Mouse (Mus musculus): ENCODE measurements around the gene Klhl2. TPM values are rescaled to one million over a fixed set of nuclear protein-coding genes. Genes with fewer than 3 reads are reported as not detected.

The Klhl2 gene
- polyA plus RNA-seq, 1 experiment: 6.7 TPM

GRCm38 (mm10) chr8:64757956-64758355, 91.9 kb downstream of the Klhl2 start:
- peaks cover 17% of the 10 kb centered on the region for H3K36me3 ChIP-seq (ENCODE audit: control insufficient read depth, insufficient read depth)
- H3K27me3 ChIP-seq (ENCODE audit: control insufficient read depth, insufficient read depth, insufficient read length): no peaks in the 10 kb centered on the region
- H3ac ChIP-seq (ENCODE audit: control insufficient read depth, insufficient read length): no peak overlapping the region
- TF ChIP-seq MYOD1 (IDR thresholded peaks at IDR 0.05; ENCODE audit: control insufficient read depth in 1 of 3, insufficient read length in 2 of 3, low read depth in 2 of 3) (no peak), CEBPB (IDR thresholded peaks at IDR 0.05; ENCODE audit: insufficient read depth, poor library complexity, severe bottlenecking) (no peak)
- H3K4me2 ChIP-seq (ENCODE audit: low read depth): no peak overlapping the region
- no peaks in the 10 kb centered on the region for H3K79me2 ChIP-seq (ENCODE audit: control insufficient read depth, insufficient read depth)
- no peak overlapping the region for H3K4me3 ChIP-seq

GRCm38 (mm10) chr8:64746215-64747058, 103.4 kb downstream of the Klhl2 start:
- H3K4me3 ChIP-seq: no peak overlapping the region
- no peak overlapping the region for H3K4me2 ChIP-seq (ENCODE audit: low read depth)
- H3K79me2 ChIP-seq (ENCODE audit: control insufficient read depth, insufficient read depth): no peaks in the 10 kb centered on the region
- no peaks in the 10 kb centered on the region for H3K27me3 ChIP-seq (ENCODE audit: control insufficient read depth, insufficient read depth, insufficient read length)
- no peak for TF ChIP-seq POLR2A (IDR thresholded peaks at IDR 0.05; ENCODE audit: insufficient read length, low read depth)
- no peak for TF ChIP-seq MYOD1 (IDR thresholded peaks at IDR 0.05; ENCODE audit: control insufficient read depth in 1 of 3, insufficient read length in 2 of 3, low read depth in 2 of 3)
- TF ChIP-seq MAX (IDR thresholded peaks at IDR 0.05; ENCODE audit: low read depth): no peak
- no peak for TF ChIP-seq SRF (IDR thresholded peaks at IDR 0.05; ENCODE audit: control insufficient read depth, insufficient read length, low read depth)
- no peak for TF ChIP-seq REST (IDR thresholded peaks at IDR 0.05; ENCODE audit: insufficient read depth, insufficient read length)
- TF ChIP-seq USF1 (IDR thresholded peaks at IDR 0.05; ENCODE audit: low read depth): no peak
- TF ChIP-seq TCF3 (IDR thresholded peaks at IDR 0.05; ENCODE audit: insufficient read length, low read depth): no peak
- no peak overlapping the region for H3ac ChIP-seq (ENCODE audit: control insufficient read depth, insufficient read length)
- H3K36me3 ChIP-seq (ENCODE audit: control insufficient read depth, insufficient read depth): peaks cover 14% of the 10 kb centered on the region

GRCm38 (mm10) chr8:64740547-64741211, 109.1 kb downstream of the Klhl2 start:
- Histone ChIP-seq H3K27me3 (ENCODE audit: control insufficient read depth, insufficient read depth, insufficient read length) (no peaks in the 10 kb centered on the region), H3ac (ENCODE audit: control insufficient read depth, insufficient read length) (no peak overlapping the region), H3K36me3 (ENCODE audit: control insufficient read depth, insufficient read depth) (no peaks in the 10 kb centered on the region), H3K79me2 (ENCODE audit: control insufficient read depth, insufficient read depth) (no peaks in the 10 kb centered on the region), H3K4me3 (no peak overlapping the region), H3K4me2 (ENCODE audit: low read depth) (no peak overlapping the region)
- TF ChIP-seq POLR2A (IDR thresholded peaks at IDR 0.05; ENCODE audit: insufficient read length, low read depth) (no peak), TCF12 (IDR thresholded peaks at IDR 0.05; ENCODE audit: insufficient read depth, poor library complexity, severe bottlenecking) (no peak), TCF3 (IDR thresholded peaks at IDR 0.05; ENCODE audit: insufficient read length, low read depth) (no peak), REST (IDR thresholded peaks at IDR 0.05; ENCODE audit: insufficient read depth, insufficient read length) (no peak), CEBPB (IDR thresholded peaks at IDR 0.05; ENCODE audit: insufficient read depth, poor library complexity, severe bottlenecking) (no peak), MYOG (IDR thresholded peaks at IDR 0.05; ENCODE audit: control insufficient read depth in 1 of 3, insufficient read depth in 1 of 3, insufficient read length in 2 of 3, low read depth in 2 of 3) (no peak), USF1 (IDR thresholded peaks at IDR 0.05; ENCODE audit: low read depth) (no peak), E2F4 (IDR thresholded peaks at IDR 0.05; ENCODE audit: insufficient read depth) (no peak), POLR2AphosphoS2 (IDR thresholded peaks at IDR 0.05; ENCODE audit: insufficient read length, low read depth) (no peak), MAX (IDR thresholded peaks at IDR 0.05; ENCODE audit: low read depth) (no peak), SRF (IDR thresholded peaks at IDR 0.05; ENCODE audit: control insufficient read depth, insufficient read length, low read depth) (no peak), MYOD1 (IDR thresholded peaks at IDR 0.05; ENCODE audit: control insufficient read depth in 1 of 3, insufficient read length in 2 of 3, low read depth in 2 of 3) (no peak)

- H3K27me3 ChIP-seq (ENCODE audit: control insufficient read depth, insufficient read depth, insufficient read length): no peaks in the 10 kb centered on the region
- H3ac ChIP-seq (ENCODE audit: control insufficient read depth, insufficient read length): no peak overlapping the region
- no peaks in the 10 kb centered on the region for H3K79me2 ChIP-seq (ENCODE audit: control insufficient read depth, insufficient read depth)
- no peak overlapping the region for H3K4me2 ChIP-seq (ENCODE audit: low read depth)
- H3K36me3 ChIP-seq (ENCODE audit: control insufficient read depth, insufficient read depth): no peaks in the 10 kb centered on the region
- no peak for TF ChIP-seq POLR2AphosphoS2 (IDR thresholded peaks at IDR 0.05; ENCODE audit: insufficient read length, low read depth)
- no peak for TF ChIP-seq E2F4 (IDR thresholded peaks at IDR 0.05; ENCODE audit: insufficient read depth)
- no peak overlapping the region for H3K4me3 ChIP-seq
These were observed 110.9 kb downstream of the Klhl2 start for GRCm38 (mm10) chr8:64738916-64739315.

- Histone ChIP-seq H3K4me3 (no peak overlapping the region), H3K4me2 (ENCODE audit: low read depth) (no peak overlapping the region), H3ac (ENCODE audit: control insufficient read depth, insufficient read length) (no peak overlapping the region), H3K27me3 (ENCODE audit: control insufficient read depth, insufficient read depth, insufficient read length) (no peaks in the 10 kb centered on the region), H3K36me3 (ENCODE audit: control insufficient read depth, insufficient read depth) (no peaks in the 10 kb centered on the region), H3K79me2 (ENCODE audit: control insufficient read depth, insufficient read depth) (peaks cover 15% of the 10 kb centered on the region)
- TF ChIP-seq TCF3 (IDR thresholded peaks at IDR 0.05; ENCODE audit: insufficient read length, low read depth): no peak
- no peak for TF ChIP-seq MAX (IDR thresholded peaks at IDR 0.05; ENCODE audit: low read depth)
- no peak for TF ChIP-seq E2F4 (IDR thresholded peaks at IDR 0.05; ENCODE audit: insufficient read depth)
- no peak for TF ChIP-seq POLR2A (IDR thresholded peaks at IDR 0.05; ENCODE audit: insufficient read length, low read depth)
- TF ChIP-seq MYOG (IDR thresholded peaks at IDR 0.05; ENCODE audit: control insufficient read depth in 1 of 3, insufficient read depth in 1 of 3, insufficient read length in 2 of 3, low read depth in 2 of 3): no peak
- TF ChIP-seq MYOD1 (IDR thresholded peaks at IDR 0.05; ENCODE audit: control insufficient read depth in 1 of 3, insufficient read length in 2 of 3, low read depth in 2 of 3): no peak
- TF ChIP-seq POLR2AphosphoS2 (IDR thresholded peaks at IDR 0.05; ENCODE audit: insufficient read length, low read depth): no peak
- no peak for TF ChIP-seq CEBPB (IDR thresholded peaks at IDR 0.05; ENCODE audit: insufficient read depth, poor library complexity, severe bottlenecking)
- no peak for TF ChIP-seq USF1 (IDR thresholded peaks at IDR 0.05; ENCODE audit: low read depth)
- TF ChIP-seq REST (IDR thresholded peaks at IDR 0.05; ENCODE audit: insufficient read depth, insufficient read length): no peak
- no peak for TF ChIP-seq SRF (IDR thresholded peaks at IDR 0.05; ENCODE audit: control insufficient read depth, insufficient read length, low read depth)
These were observed 113.0 kb downstream of the Klhl2 start for GRCm38 (mm10) chr8:64736767-64737323.
